Mouse (Mus musculus) ES-Bruce4 (cell line): ENCODE measurements around the gene Dad1.

ENCODE experiments used
- CTCF ChIP-seq: IDR thresholded peaks from one replicate; pipeline ENCODE4 v1.8.1; 2011; ENCODE audit warnings: low read depth, low read length
- POLR2A ChIP-seq: IDR thresholded peaks from one replicate; pipeline ENCODE4 v1.8.1; 2011; ENCODE audit warnings: low read length; ENCODE audit not compliant: insufficient read depth

GRCm38 (mm10) chr14:54218233-54218632 lies 35.7 kb downstream of the Dad1 start:
- TF ChIP-seq CTCF (no peak), POLR2A (no peak)
